Mouse (Mus musculus) forebrain, embryonic 14.5 days (tissue): ENCODE measurements at regions not wholly inside any gene's neighbourhood (a gene's known extent, or its start where the extent isn't known, plus 50 kb on each side); places are given as distances from the start of the nearest gene placed in this dataset.
A peak's percentile ranks its signal among the peaks of the same experiment; 100 is the strongest.

Experiments
- ATAC-seq: fragments of 200-750 bp; cut with Nextera tagmentation; 2 replicates; pipeline ENCODE4 v1.8.0; 2017; ENCODE audit warnings: mild to moderate bottlenecking, moderate library complexity
- DNase-seq: peaks from one replicate; pipeline ENCODE4 v3.0.0-alpha.2; 2015; ENCODE audit warnings: low spot score
- H3K27ac ChIP-seq: fragments of 300-500 bp; sonication (generic); 2 replicates; pipeline ENCODE4 v1.5.1; 2014; ENCODE audit warnings: low read depth, mild to moderate bottlenecking, control low read depth, low read length, moderate library complexity
- H3K27me3 ChIP-seq: fragments of 300-500 bp; sonication (generic); replicated peaks from 2 replicates; pipeline ENCODE4 v1.6.1; 2014; ENCODE audit warnings: low read length, control low read depth, mixed read lengths; ENCODE audit not compliant: control insufficient read depth, insufficient read depth
- H3K36me3 ChIP-seq: fragments of 300-500 bp; sonication (generic); 2 replicates; pipeline ENCODE4 v1.6.1; 2014; ENCODE audit warnings: low read length, control low read depth; ENCODE audit not compliant: control insufficient read depth, insufficient read depth
- H3K4me1 ChIP-seq: fragments of 300-500 bp; sonication (generic); 2 replicates; pipeline ENCODE4 v1.6.1; 2014; ENCODE audit warnings: antibody characterized with exemption, low read length, control low read depth; ENCODE audit not compliant: control insufficient read depth, insufficient read depth
- H3K4me2 ChIP-seq: fragments of 300-500 bp; sonication (generic); 2 replicates; pipeline ENCODE4 v1.6.1; 2014; ENCODE audit warnings: mild to moderate bottlenecking, control low read depth, low read length
- H3K4me3 ChIP-seq: fragments of 300-500 bp; sonication (generic); 2 replicates; pipeline ENCODE4 v1.5.1; 2014; ENCODE audit warnings: low read depth, low read length, control low read depth
- H3K9ac ChIP-seq: fragments of 300-500 bp; sonication (generic); 2 replicates; pipeline ENCODE4 v1.6.1; 2014; ENCODE audit warnings: mild to moderate bottlenecking, low read length, control low read depth, moderate library complexity
- H3K9me3 ChIP-seq: fragments of 300-500 bp; sonication (generic); replicated peaks from 2 replicates; pipeline ENCODE4 v1.6.1; 2016; ENCODE audit warnings: low read length, control low read depth, mixed read lengths; ENCODE audit not compliant: control insufficient read depth
- WGBS: fragments of 180-500 bp; shearing (Covaris S2); extraction: QIAGEN DNeasy Blood & Tissue Kit; methylation state at CpG from one replicate; pipeline ENCODE4 v1.1.7; 2014; 5-methylcytosine and 5-hydroxymethylcytosine counted together

GRCm38 (mm10) chr4:90744106-90744505 is 525.5 kb downstream of the Zfp352 start:
- WGBS, result 34% methylated on average over 1 of the region's 1 CpGs
- no peaks in the 10 kb centered on the region for H3K27me3 ChIP-seq
- DNase-seq, result peak; percentile 3
- ATAC-seq, result no peak
- H3K4me2 ChIP-seq, result no peak overlapping the region
- no peak overlapping the region for H3K4me3 ChIP-seq
- no peak overlapping the region for H3K9ac ChIP-seq
- H3K27ac ChIP-seq, result no peak overlapping the region
- no peaks in the 10 kb centered on the region for H3K9me3 ChIP-seq
- H3K4me1 ChIP-seq, result no peaks in the 10 kb centered on the region
- H3K36me3 ChIP-seq, result no peaks in the 10 kb centered on the region
